Mouse (Mus musculus) spleen, adult 2 months (tissue): ENCODE measurements around the gene Vapb.

Experiments
- CTCF ChIP-seq: fragments of 200-500 bp; IDR thresholded peaks from 2 replicates; pipeline ENCODE4 v1.5.1; 2011; ENCODE audit warnings: mild to moderate bottlenecking, inconsistent platforms; ENCODE audit not compliant: insufficient read depth, insufficient read length, insufficient replicate concordance; ENCODE audit errors: extremely low read depth
- POLR2A ChIP-seq: fragments of 200-500 bp; IDR thresholded peaks from 2 replicates; pipeline ENCODE4 v1.6.1; 2011; ENCODE audit warnings: low read depth, low read length, inconsistent platforms

DNA sequence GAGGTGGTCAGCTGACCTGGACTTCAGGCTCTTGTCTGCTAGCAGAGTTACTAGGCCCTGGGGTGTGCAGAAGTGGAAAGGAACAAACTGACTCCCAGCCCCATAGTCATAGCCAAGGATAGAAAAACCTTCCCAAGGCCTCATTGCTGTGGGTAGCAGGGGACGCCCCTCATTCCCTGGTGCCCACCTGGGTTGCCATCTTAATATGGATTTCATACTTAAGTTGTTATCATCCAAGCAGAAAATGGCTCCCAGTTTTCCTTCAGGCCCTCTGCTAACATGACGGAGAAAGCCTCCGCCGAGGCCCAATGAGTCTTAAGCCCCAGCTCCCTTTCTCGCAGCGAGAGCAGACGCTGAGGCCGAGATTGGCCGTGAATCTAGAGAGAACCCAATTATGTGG is 63.3 kb downstream of the Vapb start:
- TF ChIP-seq CTCF (no peak), POLR2A (no peak)
